Mouse (Mus musculus) activated CD4-positive, CD25-positive, alpha-beta regulatory T cell, adult 4 months (primary cell): Measurements from ENCODE around the gene Ano4. TPM values are rescaled to one million over a fixed set of nuclear protein-coding genes. Genes with fewer than 3 reads are reported as not detected.

Experiments used
- ATAC-seq: one replicate; pipeline ENCODE4 v1.8.0; 2017
- polyA plus RNA-seq, 2 experiments: library from polyadenylated mRNA; unstranded; fragments of 100-300 nt; shearing (Covaris generic); gene quantifications; one replicate each; pipeline ENCODE4 v1.2.1; 2017

Ano4 gene
- not detected for polyA plus RNA-seq

DNA sequence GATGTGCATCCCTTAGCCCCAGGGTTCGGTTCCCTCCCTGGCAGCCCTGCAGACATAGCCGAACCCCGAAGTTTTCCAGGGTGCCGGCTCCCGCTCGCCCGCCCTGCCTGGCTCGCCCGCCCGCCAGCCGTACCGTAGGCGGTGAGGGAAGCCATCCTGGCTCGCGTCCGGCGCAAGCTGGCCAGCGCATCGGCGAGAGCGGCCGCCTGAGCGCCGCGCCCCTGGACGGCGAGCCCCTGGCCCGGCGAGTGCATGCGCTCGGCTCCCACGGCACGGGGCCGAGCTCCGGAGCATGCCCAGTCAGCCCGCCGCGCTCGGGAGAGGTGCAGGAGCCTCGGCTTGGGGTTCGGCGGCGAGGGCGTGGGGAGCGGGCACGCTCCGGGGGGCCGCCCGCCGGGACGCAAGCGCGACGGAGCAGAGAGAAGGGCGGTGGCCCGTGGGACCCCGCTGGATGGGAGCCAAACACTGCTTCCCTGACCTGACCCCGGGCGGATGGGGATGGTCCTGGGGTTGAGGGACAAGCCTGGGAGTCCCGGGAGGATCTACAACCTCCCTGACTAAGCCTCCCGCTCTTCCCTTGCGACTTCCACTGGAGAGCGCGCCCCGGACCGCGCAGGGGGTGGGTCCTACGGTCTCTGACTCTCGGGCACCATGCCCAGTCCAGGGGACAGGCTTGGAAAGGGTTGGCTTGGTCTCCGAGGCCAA, at the start of gene Ano4:
Gene Ano4 (minus strand): TSS at position 272 of the 705 bp plus-strand sequence.
- no peak for ATAC-seq

DNA sequence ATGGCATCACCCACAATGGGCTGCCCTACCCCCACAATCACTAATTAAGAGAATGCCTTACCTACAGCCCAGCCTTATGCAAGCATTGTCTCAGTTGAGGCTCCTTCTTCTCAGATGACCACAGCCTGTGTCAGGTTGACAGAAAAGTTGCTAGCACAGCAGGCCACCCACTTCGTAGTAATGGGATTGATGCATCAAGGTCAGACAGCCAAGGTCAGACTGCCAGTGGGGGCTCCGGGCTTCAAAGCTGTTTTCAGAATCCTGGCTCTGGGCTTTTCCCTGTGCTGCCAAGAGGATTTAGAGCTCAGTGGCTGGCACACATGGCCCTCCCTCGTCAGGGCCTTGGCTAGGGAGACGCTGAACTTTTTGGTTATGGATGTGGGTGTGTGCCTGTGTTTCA, 48.1 kb upstream of the Ano4 start:
- ATAC-seq: no peak

DNA sequence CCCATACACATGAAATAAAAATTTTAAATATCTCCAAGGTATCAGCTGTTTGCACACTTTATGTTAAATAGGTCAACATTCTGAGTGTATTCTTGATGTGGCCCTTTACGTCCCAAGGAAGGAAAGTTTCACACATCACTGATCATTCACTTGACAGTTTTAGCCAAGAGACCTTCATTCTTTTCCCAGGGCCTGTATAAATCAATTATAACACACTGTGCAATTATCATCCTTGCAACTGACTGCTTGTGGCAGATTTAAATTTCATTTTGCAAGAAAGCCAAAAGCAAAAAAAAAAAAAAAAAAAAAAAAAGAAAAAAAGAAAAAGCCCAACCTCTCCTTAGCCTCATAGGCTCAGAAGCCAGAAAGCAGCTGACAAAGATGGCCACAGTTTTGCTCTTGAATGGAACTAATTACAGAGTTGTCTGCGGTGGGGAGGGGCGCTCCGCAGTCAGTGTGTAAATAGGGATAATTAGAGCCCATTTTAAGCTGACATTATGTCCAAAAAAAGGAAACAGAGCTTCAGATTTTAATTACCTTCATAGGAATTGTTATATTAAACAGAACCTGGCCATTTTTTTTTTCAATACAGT, 47.1 kb upstream of the Ano4 start:
- no peak for ATAC-seq

DNA sequence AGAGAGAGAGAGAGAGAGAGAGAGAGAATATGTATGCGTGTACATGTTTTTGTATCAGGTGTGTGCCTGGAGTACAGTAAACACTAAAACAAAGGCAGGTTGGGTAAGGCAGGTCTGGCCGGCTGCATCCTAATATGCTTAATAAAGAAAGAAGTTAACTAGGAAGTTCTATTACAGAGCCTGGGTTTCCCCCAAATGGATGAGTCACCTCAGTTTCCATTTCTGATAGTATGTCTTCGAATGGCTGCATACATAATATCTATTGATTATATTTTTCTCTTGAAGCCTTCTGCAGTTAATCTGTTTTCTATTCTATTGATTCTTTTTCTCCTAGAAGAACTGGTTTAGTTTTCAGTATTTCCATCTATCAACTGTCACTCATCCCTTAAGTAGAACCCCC, 41.9 kb upstream of the Ano4 start:
- peak; percentile 40 for ATAC-seq

DNA sequence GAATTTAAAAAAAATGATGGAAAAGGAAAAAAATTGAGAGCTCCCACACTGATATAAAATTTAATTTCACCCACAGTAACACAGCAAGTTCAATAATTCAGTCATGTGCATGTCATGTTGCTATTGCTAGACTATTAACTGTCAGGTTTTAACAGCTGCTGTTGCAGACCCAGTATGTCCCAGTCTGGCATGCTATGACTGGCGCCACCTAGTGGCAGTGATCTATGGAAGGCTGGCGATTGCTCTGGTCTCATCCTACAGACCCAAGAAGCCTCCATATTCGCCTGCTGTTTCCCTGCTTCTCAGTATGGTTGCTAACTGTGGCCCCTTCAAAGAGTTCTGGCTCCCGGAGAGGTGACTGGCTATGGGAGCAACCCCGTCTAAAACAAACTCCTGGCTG, 38.9 kb upstream of the Ano4 start:
- ATAC-seq: peak; percentile 46

DNA sequence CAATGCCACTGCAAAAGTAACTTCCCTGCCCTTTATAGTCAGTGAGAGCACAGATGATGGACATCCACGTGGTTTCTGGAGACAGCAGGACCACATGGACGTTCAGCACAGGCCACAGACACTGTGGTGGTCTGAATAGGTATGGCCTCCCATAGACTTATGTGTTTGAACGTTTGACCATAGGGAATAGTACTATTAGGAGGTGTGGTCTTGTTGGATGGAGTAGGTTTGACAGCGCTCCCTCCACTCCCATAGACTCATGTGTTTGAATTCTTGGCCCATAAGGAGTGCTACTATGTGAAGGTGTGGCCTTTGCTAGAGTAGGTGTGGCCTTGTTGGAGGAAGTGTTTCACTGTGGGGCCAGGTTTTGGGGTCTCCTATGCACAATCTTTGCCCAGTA, 33.2 kb upstream of the Ano4 start:
- ATAC-seq: no peak

DNA sequence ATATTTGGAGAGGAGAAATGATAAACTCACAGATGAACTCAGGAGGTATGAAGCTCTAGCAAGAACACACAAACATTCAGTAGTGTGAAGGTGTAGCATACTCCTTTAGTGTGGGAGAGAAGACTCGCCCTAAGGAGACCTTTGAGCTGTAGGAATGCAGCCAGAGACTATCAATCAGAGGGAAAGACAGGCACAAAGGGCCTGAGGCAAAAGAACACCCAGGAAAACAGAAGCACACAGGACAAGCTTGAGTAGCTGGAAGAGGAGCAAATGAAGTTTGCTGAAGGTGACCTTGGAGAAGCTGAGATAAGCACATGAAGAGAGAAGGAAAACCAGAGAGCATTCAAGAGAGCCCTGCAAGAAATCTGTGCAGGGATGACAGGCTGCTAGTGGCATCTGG, 25.5 kb upstream of the Ano4 start:
- no peak for ATAC-seq

DNA sequence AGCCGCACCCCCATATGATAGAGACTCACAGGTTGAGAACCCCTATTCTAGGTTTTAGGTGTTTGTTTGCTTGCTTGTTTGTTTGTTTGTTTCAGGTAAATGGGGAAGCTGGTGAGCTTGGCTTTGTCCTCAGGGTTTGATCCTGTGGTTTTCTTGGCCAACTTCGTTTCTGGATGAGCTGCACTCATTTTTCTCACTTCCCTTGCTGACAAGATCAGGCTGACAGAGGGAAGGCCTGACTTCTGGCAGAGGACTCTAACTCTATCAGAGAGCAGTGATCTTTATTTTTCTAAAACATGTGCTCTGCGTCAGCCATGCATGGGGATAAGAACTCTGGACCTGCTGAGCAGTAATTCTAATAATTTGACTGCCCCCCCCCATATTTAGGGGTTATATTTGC, 14.4 kb upstream of the Ano4 start:
- ATAC-seq: no peak

DNA sequence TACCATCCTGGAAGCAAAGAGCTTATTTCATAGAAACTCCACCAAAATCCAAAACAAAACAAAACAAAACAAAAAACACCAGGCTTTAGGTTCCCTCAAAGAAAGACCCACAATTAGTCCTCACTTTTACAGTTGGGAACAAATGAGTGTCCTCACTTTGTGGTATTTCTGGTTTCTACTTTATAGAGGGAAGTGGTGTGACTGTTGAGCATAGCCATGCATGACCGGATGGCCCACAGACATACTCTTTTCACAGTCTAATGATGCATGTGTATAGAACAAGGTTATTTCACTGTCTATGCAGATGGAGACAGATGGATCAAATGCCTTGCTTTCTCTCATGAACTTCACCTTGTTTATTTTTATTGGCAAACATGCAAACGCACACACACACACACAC, 10.1 kb upstream of the Ano4 start:
- ATAC-seq: no peak

DNA sequence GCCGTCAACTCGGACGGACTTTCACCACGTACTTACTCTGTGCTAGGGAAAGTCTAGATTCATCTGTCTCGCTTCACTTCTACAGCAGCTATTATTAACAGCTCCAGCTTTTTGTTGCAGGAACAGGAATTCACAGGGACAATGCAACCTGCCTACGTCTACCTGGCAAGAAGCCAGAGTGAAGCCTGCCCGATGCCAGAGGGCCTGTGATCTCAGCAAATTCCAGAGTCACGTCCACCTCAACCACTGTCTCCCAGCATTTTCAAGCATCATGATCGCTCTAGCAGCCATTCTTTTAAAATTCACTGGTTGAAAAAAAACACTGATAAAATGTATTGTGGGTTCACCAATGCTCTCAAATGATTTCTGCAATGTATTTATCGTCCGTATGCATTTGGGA, 6.9 kb upstream of the Ano4 start:
- ATAC-seq: no peak

DNA sequence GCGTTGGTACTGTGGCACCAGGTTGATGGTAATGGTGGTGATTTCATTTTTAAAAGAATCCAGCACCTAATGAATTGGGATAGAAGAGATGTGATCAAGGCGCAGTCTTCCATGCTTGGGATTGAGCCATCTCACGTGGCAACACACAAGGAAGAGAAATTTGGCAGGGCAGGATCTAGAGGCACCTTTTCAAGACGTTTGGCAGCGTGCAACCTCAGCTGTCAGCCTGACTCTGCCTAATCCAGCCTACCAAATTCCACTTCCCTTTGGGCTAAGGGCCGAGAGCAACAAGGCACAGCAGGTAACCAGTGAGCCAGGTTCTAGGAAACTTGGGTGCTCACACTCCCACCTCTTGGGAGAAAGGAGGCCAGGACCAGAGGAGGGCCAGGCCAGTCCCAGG, 1.0 kb upstream of the Ano4 start:
- ATAC-seq: no peak

DNA sequence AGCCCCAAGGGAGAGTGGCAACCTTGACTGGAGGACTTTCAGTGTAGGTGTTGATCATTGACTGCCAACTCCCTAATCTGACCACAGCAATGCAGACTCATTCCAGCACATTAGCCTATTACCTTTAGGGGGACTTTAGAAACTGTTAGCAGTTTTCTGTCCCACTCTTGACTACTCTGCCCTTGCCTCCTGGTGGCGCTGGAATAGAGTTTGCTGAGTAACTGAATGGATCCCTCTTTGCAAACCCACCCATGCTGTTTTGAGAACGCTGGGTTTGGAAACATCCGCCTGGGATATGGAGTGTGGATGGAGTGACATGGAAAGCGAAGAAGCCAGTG, 603 bp upstream of the Ano4 start:
- ATAC-seq: no peak

DNA sequence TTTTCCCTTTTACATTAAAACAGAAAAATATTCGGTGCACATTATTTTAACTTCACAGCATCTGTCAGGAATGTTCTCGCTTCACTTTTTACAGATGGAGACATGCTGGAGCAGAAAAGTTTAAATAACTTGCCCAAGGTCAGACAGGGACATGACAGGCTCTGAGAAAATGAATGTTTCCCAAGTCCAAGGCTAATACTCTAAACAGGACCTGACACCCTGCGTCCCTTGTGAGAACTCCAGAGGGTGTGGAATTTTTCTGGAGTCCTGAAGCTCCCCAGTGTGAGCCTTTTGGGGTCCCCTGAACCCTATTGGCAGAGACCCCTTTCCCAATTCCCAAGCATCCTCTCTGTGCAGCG, 451 bp downstream of the Ano4 start:
- no peak for ATAC-seq

DNA sequence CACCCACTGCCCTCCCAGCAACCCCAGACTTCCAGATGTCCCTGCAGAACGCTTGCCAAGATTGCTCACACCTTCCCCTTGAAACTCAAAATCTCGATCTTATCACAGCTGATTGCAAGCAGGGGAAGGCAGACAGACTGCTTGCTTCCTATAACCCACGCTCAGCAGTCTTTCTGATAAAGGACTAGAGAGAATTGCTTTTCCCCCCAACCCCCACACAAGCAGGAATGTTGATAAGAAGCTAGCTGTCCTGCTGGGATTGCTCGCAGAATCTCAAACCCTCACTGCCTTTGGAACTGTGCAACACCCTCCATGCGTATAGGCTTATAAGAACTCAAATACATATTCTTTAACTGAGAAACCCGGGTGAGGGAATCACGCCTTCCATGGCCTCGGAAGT, 846 bp downstream of the Ano4 start:
- ATAC-seq: no peak

DNA sequence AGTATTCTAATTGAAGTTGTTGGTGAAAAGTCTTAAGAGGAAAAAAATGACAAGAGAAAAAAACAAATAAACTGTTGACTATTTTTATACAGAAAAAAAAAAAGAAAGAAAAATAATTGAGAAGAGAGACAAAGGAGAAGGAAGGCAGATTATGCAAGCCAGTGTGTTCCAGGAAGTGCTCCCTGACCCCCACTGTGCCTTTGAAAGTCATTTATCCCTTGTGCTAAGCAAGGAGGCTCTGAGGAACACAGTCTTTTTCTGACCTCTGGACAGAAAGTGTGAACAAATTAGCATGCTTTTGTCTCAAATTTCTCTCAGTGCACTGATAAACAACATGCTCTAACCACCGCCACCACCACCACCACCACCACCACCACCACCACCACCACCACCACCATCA, 14.3 kb downstream of the Ano4 start:
- no peak for ATAC-seq

DNA sequence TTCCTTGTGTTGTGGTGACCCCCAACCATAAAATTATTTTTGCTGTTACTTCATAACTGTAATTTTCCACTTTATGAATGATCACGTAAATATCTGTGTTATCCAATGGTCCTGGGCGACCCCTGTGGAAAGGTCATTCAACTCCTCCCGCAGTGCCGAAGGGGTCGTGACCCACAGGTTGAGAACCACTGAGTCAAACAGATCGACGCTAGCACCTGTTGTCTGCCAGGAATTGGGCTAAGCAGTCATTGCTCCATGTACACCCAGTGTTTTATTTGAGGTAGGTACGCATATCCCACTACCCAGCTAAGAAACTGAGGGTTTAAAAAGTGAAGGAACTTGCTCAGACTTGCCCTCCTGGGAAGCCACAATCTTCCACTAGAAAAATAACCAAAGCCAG, 14.8 kb downstream of the Ano4 start:
- ATAC-seq: no peak

DNA sequence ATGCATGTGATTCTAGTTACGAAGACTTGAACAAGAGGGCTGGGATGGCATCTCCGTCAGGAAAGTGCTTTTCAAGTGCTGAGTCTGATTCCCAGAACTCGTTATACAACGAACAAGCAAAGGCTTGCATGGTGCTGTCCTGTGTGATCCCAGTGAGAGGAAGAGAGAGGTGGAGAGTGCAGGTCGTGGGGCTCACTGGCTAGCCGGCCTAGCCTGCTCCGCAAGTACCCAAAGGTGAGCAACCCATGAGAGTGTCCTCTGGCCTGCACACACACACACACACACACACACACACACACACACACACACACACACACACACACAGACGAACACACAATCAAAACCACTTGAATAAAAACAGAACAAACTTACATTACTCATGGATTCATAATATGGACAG, 15.7 kb downstream of the Ano4 start:
- no peak for ATAC-seq

DNA sequence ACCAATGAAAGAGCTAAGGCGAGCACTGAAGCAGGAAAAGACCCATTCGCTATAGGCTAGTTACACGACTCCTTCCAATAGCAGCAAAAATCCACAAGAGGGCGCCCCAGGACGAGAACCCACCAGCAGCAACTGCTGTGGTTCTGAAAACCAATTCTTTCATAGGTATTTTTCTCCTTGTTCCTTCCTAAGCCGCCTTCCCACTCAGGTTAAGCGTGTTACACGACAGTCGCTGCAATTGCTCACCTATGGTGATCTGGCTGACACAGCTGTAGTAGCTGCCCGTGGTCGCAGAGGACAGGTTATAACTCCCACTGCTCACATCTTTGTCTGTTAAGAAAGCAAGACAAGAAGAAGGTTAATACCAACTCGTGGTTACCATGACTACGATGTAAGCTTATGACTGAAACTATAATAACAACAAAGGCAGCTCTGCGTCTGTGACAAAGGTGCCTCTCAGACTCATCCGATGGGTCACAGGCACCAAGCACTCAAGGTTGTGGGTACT, 17.5 kb downstream of the Ano4 start:
- peak; percentile 61 for ATAC-seq

DNA sequence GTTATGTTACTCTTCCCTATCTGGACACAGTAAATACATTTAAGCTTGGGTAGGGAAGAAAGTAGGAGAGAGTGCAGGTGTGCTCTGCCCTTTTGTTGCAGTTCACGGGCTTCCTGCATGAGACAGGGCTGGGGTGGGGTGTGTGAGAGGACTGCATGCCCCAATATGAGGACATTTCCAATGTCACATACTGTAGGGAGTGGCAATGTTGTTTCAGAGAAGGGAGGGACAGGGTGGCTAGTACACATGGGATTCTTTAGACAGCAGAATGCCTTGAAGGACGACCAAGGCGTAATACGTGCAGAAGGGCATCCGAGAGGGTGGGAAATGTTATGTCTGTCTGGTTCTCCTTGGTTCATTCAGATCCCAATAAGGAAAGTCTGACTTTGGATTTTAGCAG, 18.2 kb downstream of the Ano4 start:
- ATAC-seq: no peak

DNA sequence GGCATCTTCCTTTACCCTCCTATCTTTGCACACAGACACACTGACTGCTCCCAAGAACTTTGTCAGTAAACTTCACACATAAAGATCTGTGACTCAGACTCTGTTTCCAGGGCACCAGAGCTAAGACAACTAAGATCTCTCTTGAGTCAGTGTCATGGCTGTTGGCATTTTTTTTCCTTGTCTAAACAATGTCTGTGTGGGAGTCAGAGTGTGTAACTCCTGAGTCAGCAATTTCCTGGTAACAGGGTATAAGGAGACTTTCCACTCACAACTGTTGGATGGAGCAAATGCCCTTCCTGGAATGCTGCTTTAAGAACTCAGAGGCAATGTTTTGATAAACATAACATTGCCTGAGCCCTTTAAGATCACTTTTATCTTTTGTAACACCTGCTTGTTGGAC, 37.0 kb downstream of the Ano4 start:
- no peak for ATAC-seq

DNA sequence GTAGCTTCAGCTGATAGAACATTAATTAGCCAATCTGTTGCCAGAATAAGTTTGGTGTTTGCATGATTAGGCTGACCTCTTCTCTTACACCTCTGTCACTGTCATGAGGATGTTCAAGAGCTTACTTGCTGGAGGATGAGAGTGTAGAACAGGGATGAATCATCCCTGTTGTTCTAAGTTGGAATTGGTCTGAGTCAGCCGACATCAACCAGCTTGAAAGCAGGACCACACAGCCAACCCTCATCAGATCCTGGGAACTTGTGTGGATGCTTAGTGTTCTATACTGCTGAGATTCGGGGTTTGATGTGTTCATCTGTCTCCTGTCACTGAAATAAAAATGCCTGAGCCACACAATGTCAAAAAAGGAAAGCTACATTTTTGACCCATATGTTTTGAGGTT, 44.2 kb downstream of the Ano4 start:
- no peak for ATAC-seq

DNA sequence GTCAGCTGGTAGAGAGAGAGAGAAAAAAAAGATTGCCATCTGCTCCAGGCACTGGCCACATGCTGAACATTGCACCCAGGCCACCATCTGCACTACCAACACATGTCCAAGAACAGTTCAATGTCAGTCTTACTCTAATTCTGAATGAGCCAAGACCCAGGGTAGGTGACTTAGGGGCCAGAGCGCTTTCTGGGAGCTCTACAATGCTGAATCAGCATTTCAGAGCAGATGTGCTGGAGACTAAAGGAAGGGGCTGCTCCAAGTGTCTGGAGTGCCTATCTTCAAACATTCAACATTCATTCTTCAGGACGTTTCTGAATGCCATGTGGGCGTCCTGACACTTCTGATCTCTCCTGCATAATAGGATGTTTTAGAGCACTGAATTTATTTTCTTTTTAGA, 51.8 kb downstream of the Ano4 start:
- no peak for ATAC-seq

DNA sequence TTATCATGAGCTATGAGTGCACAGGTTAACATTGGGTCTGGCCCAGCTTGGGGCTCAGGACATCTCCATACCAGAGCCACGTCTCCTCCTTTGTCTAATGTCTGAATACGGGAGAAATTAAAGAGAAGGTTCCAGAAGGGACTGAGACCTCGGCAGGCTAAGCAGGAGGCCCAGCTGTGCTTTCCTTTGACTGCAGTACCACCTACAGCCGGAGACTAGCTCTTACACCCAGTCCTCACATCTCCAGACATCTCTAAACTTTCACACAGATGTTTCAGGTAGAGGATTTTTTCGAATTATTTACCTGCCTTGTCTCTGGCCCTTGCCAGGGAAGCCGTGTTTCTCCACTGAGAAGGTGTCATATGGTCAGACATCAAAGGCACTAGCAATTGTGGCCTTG, 53.9 kb downstream of the Ano4 start:
- no peak for ATAC-seq

DNA sequence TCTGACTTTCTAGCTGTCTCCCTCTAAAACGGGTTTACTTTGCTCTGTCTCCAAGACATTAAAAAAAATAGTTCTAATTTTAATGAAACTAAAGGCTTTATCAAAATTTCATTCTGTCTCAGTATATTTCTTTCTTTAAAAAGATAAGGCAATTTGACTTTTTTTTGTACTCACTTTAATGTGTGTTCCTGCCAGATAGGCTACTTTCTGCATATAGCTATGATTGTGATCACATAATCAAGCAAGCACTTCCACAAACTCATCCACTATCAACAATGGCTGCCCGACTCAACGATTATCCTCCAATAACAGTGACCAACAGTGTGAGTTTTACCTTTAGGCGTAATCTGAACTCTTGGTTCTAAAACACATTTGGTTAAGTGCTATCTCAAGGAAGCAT, 55.3 kb downstream of the Ano4 start:
- ATAC-seq: no peak

DNA sequence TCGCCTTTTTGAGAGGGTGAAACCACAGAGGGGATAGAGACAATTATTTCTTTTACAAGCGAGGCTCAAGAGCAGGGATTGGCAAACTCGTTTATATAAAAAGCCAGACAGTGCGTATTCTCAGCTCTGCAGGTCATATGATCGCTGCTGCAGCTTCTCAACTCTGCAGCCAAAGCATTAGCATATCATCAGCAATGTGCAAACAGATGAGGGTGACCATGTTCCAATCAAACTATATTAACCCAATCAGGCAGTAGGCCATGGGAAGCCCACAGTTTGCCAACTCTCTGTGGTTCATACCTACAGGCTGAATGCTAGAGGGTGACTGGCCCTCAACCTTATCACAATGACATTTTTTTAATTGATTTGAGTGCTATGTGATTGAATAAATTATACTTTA, 64.2 kb downstream of the Ano4 start:
- ATAC-seq: no peak
